Comparison of ENCODE assay signal across 9 mouse cellular contexts in genomic region chr9:106819201-106819600, GRCm38 (mm10). TPM values are rescaled to one million over a fixed set of nuclear protein-coding genes. Genes with fewer than 3 reads are reported as not detected.
DNase-seq lines count a peak whose midpoint lies in the region; ATAC-seq and TF ChIP-seq lines count a peak whose summit lies in the region.
"Had no signal": no experiment of that assay in that cellular context is flagged by ENCODE, and none has a peak within 500 bp of the region (broad histone marks: within the 10 kb centered on the region; RNA-seq: fewer than 3 reads in every experiment).

No protein-coding gene starts in this region.

- TF ChIP-seq EP300 in heart, adult 2 months (IDR thresholded peaks at IDR 0.05; ENCODE audit: insufficient read depth, low read depth, low read length): no peak

- no peak overlapping the region for H3K4me3 ChIP-seq in heart, adult 2 months
- no peak overlapping the region for H3K4me3 ChIP-seq in heart, embryonic 12.5 days
- H3K4me3 ChIP-seq in midbrain, embryonic 14.5 days (replicated peaks; ENCODE audit: low read depth, low read length): no peak overlapping the region
- H3K4me3 ChIP-seq in midbrain, embryonic 10.5 days: no peak overlapping the region
- no peak overlapping the region for H3K4me3 ChIP-seq in hindbrain, embryonic 10.5 days
- H3K4me3 ChIP-seq: liver, embryonic 13.5 days had no signal

- H3K9me3 ChIP-seq in heart, embryonic 12.5 days (replicated peaks): no peaks in the 10 kb centered on the region
- no peaks in the 10 kb centered on the region for H3K9me3 ChIP-seq in midbrain, embryonic 14.5 days (ENCODE audit: control insufficient read depth, low read length)
- no peaks in the 10 kb centered on the region for H3K9me3 ChIP-seq in midbrain, embryonic 10.5 days (replicated peaks)
- H3K9me3 ChIP-seq in hindbrain, embryonic 10.5 days: no peaks in the 10 kb centered on the region
- H3K9me3 ChIP-seq: liver, embryonic 13.5 days had no signal

- no peaks in the 10 kb centered on the region for H3K4me1 ChIP-seq in heart, adult 2 months (ENCODE audit: control insufficient read depth, insufficient read depth, low read length)
- 0 out of 2 replicates have a peak, but pooled peaks cover 3% of the 10 kb centered on the region for H3K4me1 ChIP-seq in heart, embryonic 12.5 days (replicated peaks)
- 0 out of 2 replicates have a peak, but pooled peaks cover 3% of the 10 kb centered on the region for H3K4me1 ChIP-seq in midbrain, embryonic 14.5 days (ENCODE audit: control insufficient read depth, insufficient read depth, low read length)
- peaks cover 6% of the 10 kb centered on the region for H3K4me1 ChIP-seq in midbrain, embryonic 10.5 days
- peaks cover 4% of the 10 kb centered on the region; the same call in 1 of the 2 replicates for H3K4me1 ChIP-seq in hindbrain, embryonic 10.5 days (replicated peaks)

- no peak for ATAC-seq in heart, embryonic 12.5 days (ENCODE audit: insufficient number of reproducible peaks, low FRiP score)
- no peak for ATAC-seq in midbrain, embryonic 14.5 days (ENCODE audit: low FRiP score, low TSS enrichment)

- peak; percentile 64 for TF ChIP-seq CTCF in heart, adult 2 months (IDR thresholded peaks at IDR 0.05)

- no peaks in the 10 kb centered on the region for H3K27me3 ChIP-seq in heart, adult 2 months (ENCODE audit: control insufficient read depth, insufficient read depth, low read length)
- H3K27me3 ChIP-seq in heart, embryonic 12.5 days (replicated peaks): no peaks in the 10 kb centered on the region
- no peaks in the 10 kb centered on the region for H3K27me3 ChIP-seq in midbrain, embryonic 14.5 days (ENCODE audit: control insufficient read depth, insufficient read depth, low read length)
- H3K27me3 ChIP-seq in midbrain, embryonic 10.5 days (ENCODE audit: low read depth, poor library complexity, severe bottlenecking): no peaks in the 10 kb centered on the region
- H3K27me3 ChIP-seq in splenic B cell, adult 2 months (ENCODE audit: control insufficient read depth, insufficient read depth, low read length, poor library complexity, severe bottlenecking): no peaks in the 10 kb centered on the region
- no peaks in the 10 kb centered on the region for H3K27me3 ChIP-seq in hindbrain, embryonic 10.5 days (ENCODE audit: insufficient read depth, poor library complexity, severe bottlenecking)
- H3K27me3 ChIP-seq: liver, embryonic 13.5 days had no signal

- TF ChIP-seq POLR2A in heart, adult 2 months (IDR thresholded peaks at IDR 0.05; ENCODE audit: insufficient read depth, low read depth, low read length): no peak

- H3K9ac ChIP-seq in heart, adult 2 months (ENCODE audit: low read depth, low read length): no peak overlapping the region
- no peak overlapping the region for H3K9ac ChIP-seq in heart, embryonic 12.5 days
- H3K9ac ChIP-seq in midbrain, embryonic 14.5 days (replicated peaks; ENCODE audit: low read length): no peak overlapping the region
- H3K9ac ChIP-seq: liver, embryonic 13.5 days had no signal

- no peaks in the 10 kb centered on the region for H3K79me2 ChIP-seq in heart, adult 2 months (replicated peaks; ENCODE audit: control insufficient read depth, insufficient read depth, low read length)

- H3K36me3 ChIP-seq in heart, adult 2 months (ENCODE audit: control insufficient read depth, insufficient read depth, low read length): no peaks in the 10 kb centered on the region
- H3K36me3 ChIP-seq in heart, embryonic 12.5 days: no peaks in the 10 kb centered on the region
- H3K36me3 ChIP-seq in midbrain, embryonic 14.5 days (ENCODE audit: control insufficient read depth, insufficient read depth, low read length): no peaks in the 10 kb centered on the region
- H3K36me3 ChIP-seq in midbrain, embryonic 10.5 days: peaks cover 2% of the 10 kb centered on the region; the same call in 1 of the 2 replicates
- H3K36me3 ChIP-seq in splenic B cell, adult 2 months (ENCODE audit: control insufficient read depth, insufficient read depth, low read length, poor library complexity, severe bottlenecking): no peaks in the 10 kb centered on the region
- 0 out of 2 replicates have a peak, but pooled peaks cover 6% of the 10 kb centered on the region for H3K36me3 ChIP-seq in hindbrain, embryonic 10.5 days
- H3K36me3 ChIP-seq: liver, embryonic 13.5 days had no signal

- H3K27ac ChIP-seq in heart, adult 2 months: no peak overlapping the region
- no peak overlapping the region for H3K27ac ChIP-seq in heart, embryonic 12.5 days (ENCODE audit: poor library complexity, severe bottlenecking)
- no peak overlapping the region for H3K27ac ChIP-seq in midbrain, embryonic 14.5 days (replicated peaks; ENCODE audit: low read depth, low read length)
- H3K27ac ChIP-seq in midbrain, embryonic 10.5 days (replicated peaks): no peak overlapping the region
- no peak overlapping the region for H3K27ac ChIP-seq in hindbrain, embryonic 10.5 days
- H3K27ac ChIP-seq: liver, embryonic 13.5 days had no signal

- WGBS in heart, adult 2 months: 88% methylated on average over 1 of the region's 1 CpGs
- 77% methylated on average over 1 of the region's 1 CpGs for WGBS in heart, embryonic 12.5 days
- WGBS in midbrain, embryonic 14.5 days: 97% methylated on average over 1 of the region's 1 CpGs
- WGBS in midbrain, embryonic 10.5 days: 91% methylated on average over 1 of the region's 1 CpGs
- 89% methylated on average over 1 of the region's 1 CpGs for WGBS in hindbrain, embryonic 10.5 days

- no peak overlapping the region for H3K4me2 ChIP-seq in heart, embryonic 12.5 days
- no peak overlapping the region for H3K4me2 ChIP-seq in midbrain, embryonic 14.5 days (ENCODE audit: low read length)
- H3K4me2 ChIP-seq: liver, embryonic 13.5 days had no signal

- peak; percentile 4 to 21 for DNase-seq in heart, adult 2 months
- DNase-seq in midbrain, embryonic 14.5 days: peak; percentile 60
- no peak for DNase-seq in midbrain, embryonic 10.5 days (ENCODE audit: low spot score)
- DNase-seq in cerebellum, postnatal 10 days: peak; percentile 64 to 68
- DNase-seq in splenic B cell, adult 2 months (ENCODE audit: low read depth, low spot score): peak; percentile 61
- no peak for DNase-seq in testis, postnatal 10 days (ENCODE audit: low spot score)
- DNase-seq in hindbrain, embryonic 10.5 days (ENCODE audit: low spot score): no peak
- DNase-seq: liver, embryonic 13.5 days had no signal

- intact Hi-C loops in heart, adult 2 months (cut with DNase I): loop anchor here (2.0 to 5.0 kb wide), 2 partner anchors 132 to 217 kb away; no protein-coding TSS in a partner anchor

RNA-seq across cellular contexts. Expression of gene Dcaf1, which starts 2.5 kb away (rescaled TPM):
- 10 to 100 TPM; 27.3 to 27.9 TPM for total RNA-seq in heart, adult 2 months (2021)
- polyA plus RNA-seq in heart, adult 2 months (2012; rRNA removed): 9.8 and 19.9 TPM in 2 replicates
- 20.7 and 22.6 TPM in 2 replicates for polyA plus RNA-seq in heart, embryonic 12.5 days (2016; fragmentation: Nextera tagmentation; extraction: Ambion mirVana)
- polyA plus RNA-seq in midbrain, embryonic 14.5 days (2014; fragmentation: Nextera tagmentation; extraction: Ambion mirVana): 17.1 and 22.3 TPM in 2 replicates
- 33.6 and 35.7 TPM in 2 replicates for polyA plus RNA-seq in midbrain, embryonic 10.5 days (2016; fragmentation: Nextera tagmentation; extraction: Ambion mirVana)
- polyA plus RNA-seq in hindbrain, embryonic 10.5 days (2016; fragmentation: Nextera tagmentation; extraction: Ambion mirVana): 27.5 and 27.7 TPM in 2 replicates

RNA-seq across cellular contexts. Expression of gene Rad54l2, which starts 30.2 kb away (rescaled TPM):
- 10 to 100 TPM in 1 of 2 experiments, 1 to 10 TPM in 1; 9.5 to 10.7 TPM for total RNA-seq in heart, adult 2 months (2021)
- 14.0 and 14.8 TPM in 2 replicates for polyA plus RNA-seq in heart, adult 2 months (2012; rRNA removed)
- 3.9 and 5.3 TPM in 2 replicates for polyA plus RNA-seq in heart, embryonic 12.5 days (2016; fragmentation: Nextera tagmentation; extraction: Ambion mirVana)
- 6.0 and 8.7 TPM in 2 replicates for polyA plus RNA-seq in midbrain, embryonic 14.5 days (2014; fragmentation: Nextera tagmentation; extraction: Ambion mirVana)
- polyA plus RNA-seq in midbrain, embryonic 10.5 days (2016; fragmentation: Nextera tagmentation; extraction: Ambion mirVana): 8.0 and 9.0 TPM in 2 replicates
- 9.0 and 10.4 TPM in 2 replicates for polyA plus RNA-seq in hindbrain, embryonic 10.5 days (2016; fragmentation: Nextera tagmentation; extraction: Ambion mirVana)

Comparison
In these comparisons a context has a peak if more than half of its experiments do, and no peak if none do; other contexts are left out.
1. DNase-seq: peak in heart, adult 2 months (2 of 2), midbrain, embryonic 14.5 days (single experiment), cerebellum, postnatal 10 days (2 of 2) and splenic B cell, adult 2 months (single experiment); none in midbrain, embryonic 10.5 days (single experiment), testis, postnatal 10 days (single experiment) and hindbrain, embryonic 10.5 days (single experiment).